Mouse (Mus musculus): ENCODE results near the gene 4930579G24Rik. TPM values are rescaled to one million over a fixed set of nuclear protein-coding genes. Genes with fewer than 3 reads are reported as not detected.

4930579G24Rik gene
- polyA plus RNA-seq, 1 experiment from 2014 or later = 25.1 TPM

DNA sequence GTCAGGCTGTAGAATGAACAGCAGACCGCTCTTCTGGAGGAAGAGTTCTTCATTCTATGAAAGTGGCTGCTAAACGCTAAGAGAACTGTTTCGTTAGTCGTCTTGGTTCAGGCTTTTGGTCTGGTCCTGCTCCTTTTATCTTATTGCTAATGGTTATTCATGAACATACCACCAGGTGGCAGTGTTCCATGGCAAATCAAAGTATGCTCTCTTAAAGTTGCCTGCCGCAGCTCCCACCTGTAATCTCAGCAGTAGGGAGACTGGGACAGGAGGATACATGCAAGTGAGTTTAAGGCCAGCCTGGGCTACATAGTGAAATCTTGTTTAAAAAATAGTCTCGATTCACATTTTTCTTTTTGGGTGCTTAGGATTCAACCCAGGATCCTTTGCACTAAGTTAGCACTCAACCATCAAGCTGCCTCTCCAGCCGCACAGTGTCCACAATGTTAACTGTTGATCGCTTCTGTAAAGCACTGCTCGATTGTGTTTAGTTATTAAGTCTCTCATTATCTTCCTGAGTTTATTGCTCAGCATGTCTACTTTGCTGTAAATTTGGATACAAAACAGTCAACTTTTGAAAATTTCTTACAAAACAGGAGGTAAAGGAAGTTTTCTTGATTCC lies 36.0 kb downstream of the 4930579G24Rik start:
- Histone ChIP-seq H3K9me3 (ENCODE audit: control insufficient read depth, low read length) (no peaks in the 10 kb centered on the region), H3K27ac (replicated peaks in 1 of 2; ENCODE audit: control insufficient read depth in 1 of 2, insufficient read depth in 1 of 2, low read depth in 2 of 2, low read length in 2 of 2) (no peak overlapping the region), H3K4me3 (ENCODE audit: control insufficient read depth in 1 of 2, insufficient read depth in 1 of 2, low read depth in 1 of 2, low read length in 2 of 2) (no peak overlapping the region), H3K36me3 (ENCODE audit: control insufficient read depth, insufficient read depth, low read length) (no peaks in the 10 kb centered on the region), H3K4me1 (ENCODE audit: control insufficient read depth in 2 of 2, insufficient read depth in 2 of 2, low read length in 2 of 2) (no peaks in the 10 kb centered on the region), H3K9ac (ENCODE audit: low read length) (no peak overlapping the region), H3K27me3 (ENCODE audit: control insufficient read depth, insufficient read depth, low read length) (no peaks in the 10 kb centered on the region), H3K4me2 (ENCODE audit: low read length) (no peak overlapping the region)
- no peak for ATAC-seq (ENCODE audit: insufficient number of reproducible peaks, insufficient read depth, low FRiP score, low read depth)
- 34% methylated on average over 9 of the region's 9 CpGs for WGBS

GRCm38 (mm10) chr3:79670556-79670955 lies 41.7 kb downstream of the 4930579G24Rik start:
- H3K27ac ChIP-seq (replicated peaks in 1 of 2; ENCODE audit: control insufficient read depth in 1 of 2, insufficient read depth in 1 of 2, low read depth in 2 of 2, low read length in 2 of 2) = no peak overlapping the region
- H3K4me3 ChIP-seq (ENCODE audit: control insufficient read depth in 1 of 2, insufficient read depth in 1 of 2, low read depth in 1 of 2, low read length in 2 of 2) = no peak overlapping the region
- 0 out of 4 replicates have a peak, but pooled peaks cover 0 to 3% of the 10 kb centered on the region in 2 experiments for H3K4me1 ChIP-seq (ENCODE audit: control insufficient read depth in 2 of 2, insufficient read depth in 2 of 2, low read length in 2 of 2)
- no peaks in the 10 kb centered on the region for H3K9me3 ChIP-seq (ENCODE audit: control insufficient read depth, low read length)
- H3K4me2 ChIP-seq (ENCODE audit: low read length) = no peak overlapping the region
- no peak overlapping the region for H3K9ac ChIP-seq (ENCODE audit: low read length)
- no peaks in the 10 kb centered on the region for H3K36me3 ChIP-seq (ENCODE audit: control insufficient read depth, insufficient read depth, low read length)
- WGBS = 64% methylated on average over 7 of the region's 7 CpGs
- no peak for ATAC-seq (ENCODE audit: insufficient number of reproducible peaks, insufficient read depth, low FRiP score, low read depth)
- H3K27me3 ChIP-seq (ENCODE audit: control insufficient read depth, insufficient read depth, low read length) = no peaks in the 10 kb centered on the region

DNA sequence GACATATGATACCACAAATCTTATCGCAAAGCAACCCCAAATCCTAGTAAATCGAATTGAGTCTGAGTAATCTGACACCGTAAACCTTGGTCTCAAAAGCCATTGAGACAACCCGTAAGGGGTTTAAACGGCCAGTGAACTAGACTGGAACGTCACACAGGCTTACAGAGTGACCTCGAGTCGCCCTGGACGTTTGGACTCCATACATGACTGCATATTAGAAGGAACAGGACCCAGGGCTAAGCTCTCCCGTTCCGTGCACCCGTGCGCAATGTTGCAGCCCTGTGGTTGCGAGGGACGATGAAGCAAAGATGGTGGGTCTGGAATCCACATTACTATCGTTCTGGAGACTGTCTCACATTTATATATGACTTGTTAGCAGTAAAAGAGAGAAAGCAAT lies 43.3 kb downstream of the 4930579G24Rik start:
- Histone ChIP-seq H3K9me3 (ENCODE audit: control insufficient read depth, low read length) (no peaks in the 10 kb centered on the region), H3K27me3 (ENCODE audit: control insufficient read depth, insufficient read depth, low read length) (no peaks in the 10 kb centered on the region), H3K27ac (replicated peaks in 1 of 2; ENCODE audit: control insufficient read depth in 1 of 2, insufficient read depth in 1 of 2, low read depth in 2 of 2, low read length in 2 of 2) (no peak overlapping the region), H3K4me3 (ENCODE audit: control insufficient read depth in 1 of 2, insufficient read depth in 1 of 2, low read depth in 1 of 2, low read length in 2 of 2) (no peak overlapping the region), H3K4me1 (ENCODE audit: control insufficient read depth in 2 of 2, insufficient read depth in 2 of 2, low read length in 2 of 2) (0 out of 4 replicates have a peak, but pooled peaks cover 0 to 3% of the 10 kb centered on the region in 2 experiments), H3K36me3 (ENCODE audit: control insufficient read depth, insufficient read depth, low read length) (no peaks in the 10 kb centered on the region), H3K9ac (ENCODE audit: low read length) (no peak overlapping the region), H3K4me2 (ENCODE audit: low read length) (no peak overlapping the region)
- WGBS = 84% methylated on average over 16 of the region's 16 CpGs
- ATAC-seq (ENCODE audit: insufficient number of reproducible peaks, insufficient read depth, low FRiP score, low read depth) = no peak

- H3K9ac ChIP-seq (ENCODE audit: low read length) = no peak overlapping the region
- no peak for ATAC-seq (ENCODE audit: insufficient number of reproducible peaks, insufficient read depth, low FRiP score, low read depth)
These were observed 44.2 kb downstream of the 4930579G24Rik start for GRCm38 (mm10) chr3:79673082-79673481.

GRCm38 (mm10) chr3:79674641-79675040 lies 45.8 kb downstream of the 4930579G24Rik start:
- H3K4me2 ChIP-seq (ENCODE audit: low read length) = no peak overlapping the region
- no peak overlapping the region for H3K4me3 ChIP-seq (ENCODE audit: control insufficient read depth in 1 of 2, insufficient read depth in 1 of 2, low read depth in 1 of 2, low read length in 2 of 2)
- 77% methylated on average over 5 of the region's 5 CpGs for WGBS
- H3K36me3 ChIP-seq (ENCODE audit: control insufficient read depth, insufficient read depth, low read length) = no peaks in the 10 kb centered on the region
- no peak overlapping the region for H3K27ac ChIP-seq (replicated peaks in 1 of 2; ENCODE audit: control insufficient read depth in 1 of 2, insufficient read depth in 1 of 2, low read depth in 2 of 2, low read length in 2 of 2)
- no peaks in the 10 kb centered on the region for H3K27me3 ChIP-seq (ENCODE audit: control insufficient read depth, insufficient read depth, low read length)
- 0 out of 4 replicates have a peak, but pooled peaks cover 0 to 3% of the 10 kb centered on the region in 2 experiments for H3K4me1 ChIP-seq (ENCODE audit: control insufficient read depth in 2 of 2, insufficient read depth in 2 of 2, low read length in 2 of 2)
- no peaks in the 10 kb centered on the region for H3K9me3 ChIP-seq (ENCODE audit: control insufficient read depth, low read length)
- H3K9ac ChIP-seq (ENCODE audit: low read length) = no peak overlapping the region
- ATAC-seq (ENCODE audit: insufficient number of reproducible peaks, insufficient read depth, low FRiP score, low read depth) = no peak

More at GRCm38 (mm10) chr3:79673082-79673481, 44.2 kb downstream of the 4930579G24Rik start:
- H3K4me3 ChIP-seq (ENCODE audit: control insufficient read depth in 1 of 2, insufficient read depth in 1 of 2, low read depth in 1 of 2, low read length in 2 of 2) = no peak overlapping the region
- no peaks in the 10 kb centered on the region for H3K36me3 ChIP-seq (ENCODE audit: control insufficient read depth, insufficient read depth, low read length)
- H3K9me3 ChIP-seq (ENCODE audit: control insufficient read depth, low read length) = no peaks in the 10 kb centered on the region
- H3K4me1 ChIP-seq (ENCODE audit: control insufficient read depth in 2 of 2, insufficient read depth in 2 of 2, low read length in 2 of 2) = 0 out of 4 replicates have a peak, but pooled peaks cover 0 to 3% of the 10 kb centered on the region in 2 experiments
- H3K27ac ChIP-seq (replicated peaks in 1 of 2; ENCODE audit: control insufficient read depth in 1 of 2, insufficient read depth in 1 of 2, low read depth in 2 of 2, low read length in 2 of 2) = no peak overlapping the region
- no peak overlapping the region for H3K4me2 ChIP-seq (ENCODE audit: low read length)
- H3K27me3 ChIP-seq (ENCODE audit: control insufficient read depth, insufficient read depth, low read length) = no peaks in the 10 kb centered on the region
- 12% methylated on average over 4 of the region's 4 CpGs for WGBS

DNA sequence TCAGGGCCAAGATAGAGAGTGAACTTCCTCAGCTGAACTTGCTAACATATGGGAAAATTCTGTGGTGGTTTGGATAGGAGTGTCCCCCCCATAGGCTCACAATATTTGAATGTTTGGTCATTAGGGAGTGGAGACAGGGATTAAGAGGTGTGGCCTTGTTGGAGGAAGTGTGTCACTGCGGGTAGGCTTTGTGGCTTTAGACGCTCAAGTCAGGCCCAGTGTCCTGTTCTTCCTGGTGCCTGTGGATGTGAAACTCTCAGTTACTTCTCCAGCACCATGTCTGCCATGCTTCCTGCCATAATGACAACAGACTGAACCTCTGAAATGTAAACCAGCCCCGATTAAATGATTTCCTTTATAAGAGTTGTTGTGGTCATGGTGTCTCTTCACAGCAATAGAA lies 47.5 kb downstream of the 4930579G24Rik start:
- WGBS = 88% methylated on average over 3 of the region's 3 CpGs
- no peak for ATAC-seq (ENCODE audit: insufficient number of reproducible peaks, insufficient read depth, low FRiP score, low read depth)

More for the DNA sequence above, 47.5 kb downstream of the 4930579G24Rik start:
- Histone ChIP-seq H3K4me1 (ENCODE audit: control insufficient read depth in 2 of 2, insufficient read depth in 2 of 2, low read length in 2 of 2) (0 out of 4 replicates have a peak, but pooled peaks cover 0 to 3% of the 10 kb centered on the region in 2 experiments), H3K27me3 (ENCODE audit: control insufficient read depth, insufficient read depth, low read length) (no peaks in the 10 kb centered on the region), H3K9ac (ENCODE audit: low read length) (no peak overlapping the region), H3K4me2 (ENCODE audit: low read length) (no peak overlapping the region), H3K4me3 (ENCODE audit: control insufficient read depth in 1 of 2, insufficient read depth in 1 of 2, low read depth in 1 of 2, low read length in 2 of 2) (no peak overlapping the region), H3K27ac (replicated peaks in 1 of 2; ENCODE audit: control insufficient read depth in 1 of 2, insufficient read depth in 1 of 2, low read depth in 2 of 2, low read length in 2 of 2) (no peak overlapping the region), H3K36me3 (ENCODE audit: control insufficient read depth, insufficient read depth, low read length) (no peaks in the 10 kb centered on the region), H3K9me3 (ENCODE audit: control insufficient read depth, low read length) (no peaks in the 10 kb centered on the region)

All from heart, embryonic 14.5 days (tissue).